Mouse (Mus musculus) retina, postnatal 1 day (tissue): ENCODE measurements at regions not wholly inside any gene's neighbourhood (a gene's known extent, or its start where the extent isn't known, plus 50 kb on each side); places are given as distances from the start of the nearest gene placed in this dataset.

Source experiments
- DNase-seq: peaks from one replicate; pipeline ENCODE4 v3.0.0-alpha.2; 2012

DNA sequence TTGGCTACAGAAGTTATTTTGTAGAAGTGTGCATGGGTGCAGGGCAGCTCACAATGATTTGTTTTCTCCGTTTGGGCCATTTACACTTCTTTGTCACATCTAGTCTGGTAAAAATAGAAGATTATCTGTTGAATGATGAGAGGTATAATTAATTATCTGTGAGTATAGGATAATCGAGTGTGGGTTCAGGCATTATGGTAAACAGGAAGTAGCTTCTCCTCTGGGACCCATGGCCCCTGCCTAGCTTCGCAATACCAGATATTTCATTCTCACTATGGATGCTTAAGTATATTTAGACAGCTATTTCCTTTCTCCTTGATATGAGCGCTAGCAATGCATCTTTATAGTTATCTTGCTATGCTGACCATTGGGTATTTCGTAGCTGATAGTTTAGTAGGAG, 1373.7 kb upstream of the Pcdh20 start:
- no peak for DNase-seq

GRCm38 (mm10) chr14:89826731-89827130, 1355.5 kb upstream of the Pcdh20 start:
- DNase-seq, result no peak

DNA sequence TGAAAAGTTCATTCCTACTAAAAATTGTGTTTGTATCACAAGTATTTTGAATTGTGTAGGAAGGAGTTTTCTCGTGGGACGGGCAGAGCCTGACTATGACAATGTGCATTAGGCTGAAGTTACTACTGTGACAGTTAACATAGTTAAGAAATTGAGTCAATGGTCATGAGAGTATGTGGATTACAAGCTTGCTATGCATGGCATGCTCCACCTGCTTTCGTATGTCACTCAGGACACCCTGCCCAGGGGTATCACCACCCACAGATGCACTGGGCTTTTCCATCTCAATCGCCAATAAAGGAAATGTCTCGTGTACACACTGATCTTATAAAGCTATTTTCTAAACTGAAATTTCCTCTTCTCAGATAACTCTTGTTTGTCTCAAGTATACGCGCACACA, 1354.8 kb upstream of the Pcdh20 start:
- DNase-seq, result peak; percentile 2

DNA sequence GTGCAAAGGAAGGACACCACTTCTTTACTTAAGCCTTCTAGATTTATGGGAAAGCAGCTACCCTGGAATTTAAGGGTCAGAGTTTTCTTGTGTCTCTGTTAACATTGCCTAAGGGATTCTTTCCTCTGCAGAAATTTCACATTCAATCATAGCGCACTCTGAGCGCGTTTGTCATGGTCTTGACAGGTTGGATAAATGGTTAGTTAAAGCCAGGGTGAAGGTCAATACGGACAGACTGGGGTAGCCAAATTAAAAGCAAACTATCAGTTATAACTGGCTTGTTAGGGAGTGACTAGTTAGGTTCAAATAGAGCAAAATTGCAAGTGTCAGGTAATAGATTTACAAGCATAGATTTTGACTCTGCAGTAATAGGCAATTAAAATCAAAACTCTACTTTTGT, 1352.2 kb upstream of the Pcdh20 start:
- DNase-seq, result peak; percentile 55

- peak; percentile 21 for DNase-seq
Measured at GRCm38 (mm10) chr14:89822207-89822606, 1351.0 kb upstream of the Pcdh20 start.

GRCm38 (mm10) chr14:89806825-89807224, 1335.6 kb upstream of the Pcdh20 start:
- DNase-seq, result no peak

- DNase-seq, result peak; percentile 11
Measured at GRCm38 (mm10) chr14:89804677-89805234, 1333.6 kb upstream of the Pcdh20 start.

DNA sequence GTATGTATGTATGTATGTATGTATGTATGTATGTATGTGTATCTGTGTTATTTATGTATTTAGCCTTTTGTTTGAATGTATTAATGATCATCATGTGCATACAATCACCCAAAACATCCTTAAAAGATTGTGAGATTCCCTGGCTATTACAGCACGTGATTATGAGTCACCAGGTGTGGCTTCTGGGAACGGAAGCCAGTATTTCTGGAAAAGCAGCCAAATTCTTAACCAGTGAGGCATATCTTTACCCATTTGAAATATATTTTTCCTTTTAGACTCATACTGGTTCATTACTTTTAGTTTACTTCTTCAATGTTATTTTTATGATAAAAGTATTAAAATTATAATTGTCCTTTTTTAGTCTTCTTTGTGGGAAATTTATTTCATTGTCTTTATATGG, 1284.6 kb upstream of the Pcdh20 start:
- DNase-seq, result no peak

- no peak for DNase-seq
Measured at GRCm38 (mm10) chr14:89713711-89714110, 1242.5 kb upstream of the Pcdh20 start.
